Mouse (Mus musculus): ENCODE measurements around the gene Osbpl10. TPM values are rescaled to one million over a fixed set of nuclear protein-coding genes. Genes with fewer than 3 reads are reported as not detected.

Gene Osbpl10
- polyA plus RNA-seq, 1 experiment: 8.3 TPM

DNA sequence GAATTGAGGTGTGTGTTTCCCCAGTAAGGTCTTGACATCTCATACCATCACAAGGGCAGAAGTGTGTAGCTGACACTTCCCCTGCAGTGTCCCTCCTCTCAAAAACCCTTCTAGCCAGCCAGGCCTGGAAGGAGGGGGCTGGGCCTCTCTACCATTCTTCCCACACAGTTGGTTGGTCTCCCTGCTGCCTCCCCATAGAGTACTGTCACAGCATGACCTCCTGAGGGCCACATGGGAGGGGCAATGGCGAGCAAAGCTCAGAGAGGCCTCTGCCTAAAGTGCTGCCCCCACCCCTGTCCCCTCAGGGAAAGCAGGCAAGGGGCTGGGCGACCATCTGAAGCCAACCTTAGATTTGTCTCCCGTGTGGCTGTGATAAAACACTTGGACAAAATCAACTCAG, 251.8 kb downstream of the Osbpl10 start:
- Histone ChIP-seq H3K27me3 (ENCODE audit: control insufficient read depth, insufficient read depth, low read length, poor library complexity, severe bottlenecking) (no peaks in the 10 kb centered on the region), H3K27ac (ENCODE audit: insufficient read depth, low read length) (no peak overlapping the region), H3K4me1 (ENCODE audit: control insufficient read depth, insufficient read depth, low read length) (no peaks in the 10 kb centered on the region), H3K36me3 (ENCODE audit: control insufficient read depth, insufficient read depth, low read length, poor library complexity, severe bottlenecking) (no peaks in the 10 kb centered on the region), H3K9me3 (replicated peaks; ENCODE audit: control insufficient read depth, insufficient read depth, low read length, poor library complexity, severe bottlenecking) (no peaks in the 10 kb centered on the region), H3K4me3 (ENCODE audit: low read depth, low read length) (no peak overlapping the region), H3K9ac (ENCODE audit: low read depth, poor library complexity, severe bottlenecking) (no peak overlapping the region)
- TF ChIP-seq CTCF (IDR thresholded peaks at IDR 0.05; ENCODE audit: low read depth, low read length) (no peak), EP300 (IDR thresholded peaks at IDR 0.05; ENCODE audit: insufficient read depth, low read depth, low read length) (no peak), POLR2A (IDR thresholded peaks at IDR 0.05; ENCODE audit: insufficient read depth, low read length) (no peak)

GRCm38 (mm10) chr9:115231476-115231875, 253.1 kb downstream of the Osbpl10 start:
- Histone ChIP-seq H3K27ac (ENCODE audit: insufficient read depth, low read length) (no peak overlapping the region), H3K27me3 (ENCODE audit: control insufficient read depth, insufficient read depth, low read length, poor library complexity, severe bottlenecking) (no peaks in the 10 kb centered on the region), H3K9me3 (replicated peaks; ENCODE audit: control insufficient read depth, insufficient read depth, low read length, poor library complexity, severe bottlenecking) (no peaks in the 10 kb centered on the region), H3K4me3 (ENCODE audit: low read depth, low read length) (no peak overlapping the region), H3K36me3 (ENCODE audit: control insufficient read depth, insufficient read depth, low read length, poor library complexity, severe bottlenecking) (no peaks in the 10 kb centered on the region), H3K4me1 (ENCODE audit: control insufficient read depth, insufficient read depth, low read length) (no peaks in the 10 kb centered on the region), H3K9ac (ENCODE audit: low read depth, poor library complexity, severe bottlenecking) (no peak overlapping the region)
- no peak for TF ChIP-seq EP300 (IDR thresholded peaks at IDR 0.05; ENCODE audit: insufficient read depth, low read depth, low read length)
- no peak for TF ChIP-seq POLR2A (IDR thresholded peaks at IDR 0.05; ENCODE audit: insufficient read depth, low read length)
- TF ChIP-seq CTCF (IDR thresholded peaks at IDR 0.05; ENCODE audit: low read depth, low read length): no peak

- TF ChIP-seq CTCF (IDR thresholded peaks at IDR 0.05; ENCODE audit: low read depth, low read length) (no peak), EP300 (IDR thresholded peaks at IDR 0.05; ENCODE audit: insufficient read depth, low read depth, low read length) (no peak)
- Histone ChIP-seq H3K4me1 (ENCODE audit: control insufficient read depth, insufficient read depth, low read length) (no peaks in the 10 kb centered on the region), H3K36me3 (ENCODE audit: control insufficient read depth, insufficient read depth, low read length, poor library complexity, severe bottlenecking) (no peaks in the 10 kb centered on the region), H3K27me3 (ENCODE audit: control insufficient read depth, insufficient read depth, low read length, poor library complexity, severe bottlenecking) (no peaks in the 10 kb centered on the region), H3K4me3 (ENCODE audit: low read depth, low read length) (no peak overlapping the region), H3K27ac (ENCODE audit: insufficient read depth, low read length) (no peak overlapping the region), H3K9me3 (replicated peaks; ENCODE audit: control insufficient read depth, insufficient read depth, low read length, poor library complexity, severe bottlenecking) (no peaks in the 10 kb centered on the region), H3K9ac (ENCODE audit: low read depth, poor library complexity, severe bottlenecking) (no peak overlapping the region)
These were observed 255.4 kb downstream of the Osbpl10 start for GRCm38 (mm10) chr9:115233721-115234120.

DNA sequence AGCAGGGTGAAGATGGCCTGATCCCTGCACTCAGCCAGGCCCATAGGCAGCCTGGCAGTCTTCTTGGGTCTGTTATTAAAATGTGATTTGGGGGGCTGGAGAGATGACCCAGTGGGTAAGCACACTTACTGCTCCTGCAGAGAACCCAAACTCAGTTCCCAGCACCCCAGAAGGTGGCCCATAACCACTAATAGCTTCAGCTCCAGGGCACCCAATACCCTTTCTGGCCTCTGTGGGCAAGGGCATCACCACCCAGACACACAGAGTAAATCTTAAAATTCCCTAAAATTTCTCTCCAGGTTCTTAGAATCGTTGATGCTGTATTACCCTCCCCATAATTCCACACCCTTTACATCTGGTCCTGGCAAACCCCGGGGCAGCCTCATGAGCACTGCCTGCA, 256.2 kb downstream of the Osbpl10 start:
- no peaks in the 10 kb centered on the region for H3K27me3 ChIP-seq (ENCODE audit: control insufficient read depth, insufficient read depth, low read length, poor library complexity, severe bottlenecking)
- no peaks in the 10 kb centered on the region for H3K4me1 ChIP-seq (ENCODE audit: control insufficient read depth, insufficient read depth, low read length)
- no peak overlapping the region for H3K27ac ChIP-seq (ENCODE audit: insufficient read depth, low read length)
- no peak overlapping the region for H3K4me3 ChIP-seq (ENCODE audit: low read depth, low read length)
- no peak overlapping the region for H3K9ac ChIP-seq (ENCODE audit: low read depth, poor library complexity, severe bottlenecking)
- TF ChIP-seq CTCF (IDR thresholded peaks at IDR 0.05; ENCODE audit: low read depth, low read length) (no peak), EP300 (IDR thresholded peaks at IDR 0.05; ENCODE audit: insufficient read depth, low read depth, low read length) (no peak), POLR2A (IDR thresholded peaks at IDR 0.05; ENCODE audit: insufficient read depth, low read length) (no peak)
- H3K36me3 ChIP-seq (ENCODE audit: control insufficient read depth, insufficient read depth, low read length, poor library complexity, severe bottlenecking): no peaks in the 10 kb centered on the region
- H3K9me3 ChIP-seq (replicated peaks; ENCODE audit: control insufficient read depth, insufficient read depth, low read length, poor library complexity, severe bottlenecking): no peaks in the 10 kb centered on the region

- Histone ChIP-seq H3K9ac (ENCODE audit: low read depth, poor library complexity, severe bottlenecking) (no peak overlapping the region), H3K36me3 (ENCODE audit: control insufficient read depth, insufficient read depth, low read length, poor library complexity, severe bottlenecking) (no peaks in the 10 kb centered on the region), H3K27ac (ENCODE audit: insufficient read depth, low read length) (no peak overlapping the region), H3K27me3 (ENCODE audit: control insufficient read depth, insufficient read depth, low read length, poor library complexity, severe bottlenecking) (no peaks in the 10 kb centered on the region), H3K9me3 (replicated peaks; ENCODE audit: control insufficient read depth, insufficient read depth, low read length, poor library complexity, severe bottlenecking) (no peaks in the 10 kb centered on the region), H3K4me3 (ENCODE audit: low read depth, low read length) (no peak overlapping the region), H3K4me1 (ENCODE audit: control insufficient read depth, insufficient read depth, low read length) (peaks cover 2% of the 10 kb centered on the region)
- no peak for TF ChIP-seq CTCF (IDR thresholded peaks at IDR 0.05; ENCODE audit: low read depth, low read length)
- no peak for TF ChIP-seq POLR2A (IDR thresholded peaks at IDR 0.05; ENCODE audit: insufficient read depth, low read length)
- no peak for TF ChIP-seq EP300 (IDR thresholded peaks at IDR 0.05; ENCODE audit: insufficient read depth, low read depth, low read length)
These were observed 258.0 kb downstream of the Osbpl10 start for GRCm38 (mm10) chr9:115236352-115236841.

GRCm38 (mm10) chr9:115237943-115238342, 259.6 kb downstream of the Osbpl10 start:
- Histone ChIP-seq H3K27me3 (ENCODE audit: control insufficient read depth, insufficient read depth, low read length, poor library complexity, severe bottlenecking) (no peaks in the 10 kb centered on the region), H3K4me3 (ENCODE audit: low read depth, low read length) (no peak overlapping the region), H3K36me3 (ENCODE audit: control insufficient read depth, insufficient read depth, low read length, poor library complexity, severe bottlenecking) (peaks cover 2% of the 10 kb centered on the region; the same call in 1 of the 2 replicates)

More at GRCm38 (mm10) chr9:115237943-115238342, 259.6 kb downstream of the Osbpl10 start:
- Histone ChIP-seq H3K9ac (ENCODE audit: low read depth, poor library complexity, severe bottlenecking) (no peak overlapping the region), H3K4me1 (ENCODE audit: control insufficient read depth, insufficient read depth, low read length) (peaks cover 2% of the 10 kb centered on the region), H3K27ac (ENCODE audit: insufficient read depth, low read length) (no peak overlapping the region), H3K9me3 (replicated peaks; ENCODE audit: control insufficient read depth, insufficient read depth, low read length, poor library complexity, severe bottlenecking) (no peaks in the 10 kb centered on the region)
- TF ChIP-seq EP300 (IDR thresholded peaks at IDR 0.05; ENCODE audit: insufficient read depth, low read depth, low read length) (no peak), CTCF (IDR thresholded peaks at IDR 0.05; ENCODE audit: low read depth, low read length) (no peak), POLR2A (IDR thresholded peaks at IDR 0.05; ENCODE audit: insufficient read depth, low read length) (no peak)

Measured in ES-Bruce4 (cell line).